Mouse (Mus musculus) E14TG2a.4 (cell line): ENCODE measurements around the gene Flnc.

Experiments
- CTCF ChIP-seq: conservative IDR thresholded peaks from 2 replicates; pipeline ENCODE4 v1.5.1; 2014; ENCODE audit warnings: low read length
- NANOG ChIP-seq: IDR thresholded peaks from 2 replicates; pipeline ENCODE4 v1.6.1; 2014; ENCODE audit warnings: borderline replicate concordance, low read length, mixed read lengths
- POU5F1 ChIP-seq: IDR thresholded peaks from 2 replicates; pipeline ENCODE4 v1.6.1; 2014; ENCODE audit warnings: low read length, borderline replicate concordance

DNA sequence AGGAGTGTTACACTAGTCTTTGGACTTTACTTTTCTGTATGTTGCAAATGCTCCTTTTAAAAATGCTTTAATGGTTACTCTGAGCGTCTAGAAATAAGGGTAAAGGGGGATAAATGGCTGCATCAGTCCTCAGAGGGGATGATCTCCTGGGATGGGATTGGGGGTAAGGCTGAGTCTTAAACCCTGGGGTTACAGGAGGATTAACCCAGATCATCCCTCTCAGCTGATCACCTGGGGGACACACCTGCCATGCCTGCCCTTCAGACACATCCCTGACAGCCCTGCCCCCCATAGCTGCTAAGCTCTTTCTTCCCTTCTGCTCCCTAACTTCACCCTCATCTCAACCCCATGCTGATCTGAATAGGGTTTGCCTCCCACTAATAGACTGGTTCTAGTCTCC lies 38.8 kb upstream of the Flnc start:
- TF ChIP-seq CTCF (no peak), NANOG (no peak), POU5F1 (no peak)
